Mouse (Mus musculus) liver, adult 2 months (tissue): ENCODE results near the gene Camkmt. TPM values are rescaled to one million over a fixed set of nuclear protein-coding genes. Genes with fewer than 3 reads are reported as not detected.

Experiments used
- DNase-seq: peaks from one replicate; pipeline ENCODE4 v3.0.0-alpha.2; 2011; ENCODE audit warnings: low read depth, low spot score; ENCODE audit errors: extremely low read depth
- H3K27ac ChIP-seq: fragments of 200-500 bp; replicated peaks from 2 replicates; pipeline ENCODE4 v1.5.1; 2012; ENCODE audit warnings: low read depth, mild to moderate bottlenecking, control low read depth, inconsistent platforms, low read length; ENCODE audit not compliant: insufficient read depth
- H3K27me3 ChIP-seq: fragments of 200-500 bp; 2 replicates; pipeline ENCODE4 v1.6.1; 2012; ENCODE audit warnings: mild to moderate bottlenecking, moderate library complexity, low read length, inconsistent platforms; ENCODE audit not compliant: control insufficient read depth, insufficient read depth
- H3K36me3 ChIP-seq: fragments of 200-500 bp; 2 replicates; pipeline ENCODE4 v1.6.1; 2012; ENCODE audit warnings: low read length, inconsistent platforms; ENCODE audit not compliant: control insufficient read depth, insufficient read depth
- H3K4me1 ChIP-seq: fragments of 200-500 bp; 2 replicates; pipeline ENCODE4 v1.6.1; 2011; ENCODE audit warnings: low read length; ENCODE audit not compliant: control insufficient read depth, insufficient read depth
- H3K4me3 ChIP-seq: fragments of 200-500 bp; 2 replicates; pipeline ENCODE4 v1.5.1; 2011; ENCODE audit warnings: low read depth, mild to moderate bottlenecking, control low read depth, low read length, moderate library complexity; ENCODE audit not compliant: insufficient read depth
- H3K79me2 ChIP-seq: fragments of 200-500 bp; 2 replicates; pipeline ENCODE4 v1.6.1; 2012; ENCODE audit warnings: inconsistent platforms, mild to moderate bottlenecking, low read length, moderate library complexity; ENCODE audit not compliant: control insufficient read depth, insufficient read depth
- H3K9ac ChIP-seq: fragments of 200-500 bp; 2 replicates; pipeline ENCODE4 v1.6.1; 2012; ENCODE audit warnings: low read depth, mild to moderate bottlenecking, control low read depth, inconsistent platforms, low read length
- CTCF ChIP-seq: fragments of 200-500 bp; IDR thresholded peaks from 2 replicates; pipeline ENCODE4 v1.5.1; 2011; ENCODE audit warnings: low read depth, low read length, control low read depth
- POLR2A ChIP-seq: fragments of 200-500 bp; IDR thresholded peaks from 2 replicates; pipeline ENCODE4 v1.6.1; 2011; ENCODE audit warnings: low read length, control low read depth; ENCODE audit not compliant: insufficient read depth; ENCODE audit errors: extremely low read depth
- WGBS: fragments of 180-500 bp; shearing (Covaris S2); methylation state at CpG from one replicate; pipeline ENCODE4 v1.1.7; 2018; 5-methylcytosine and 5-hydroxymethylcytosine counted together
- polyA plus RNA-seq: library from polyadenylated mRNA; depleted of rRNA; stranded (reverse); fragments of >200 nt; gene quantifications from 2 replicates; pipeline ENCODE4 v1.2.3, GENCODE M21; 2012
- total RNA-seq: library from RNA; depleted of rRNA; stranded (reverse); fragments of >200 nt; gene quantifications from 2 replicates; pipeline ENCODE4 v1.2.3, GENCODE M21; 2014

Camkmt gene
- total and polyA plus RNA-seq, 2 experiments = 1.7 to 2.0 TPM

DNA sequence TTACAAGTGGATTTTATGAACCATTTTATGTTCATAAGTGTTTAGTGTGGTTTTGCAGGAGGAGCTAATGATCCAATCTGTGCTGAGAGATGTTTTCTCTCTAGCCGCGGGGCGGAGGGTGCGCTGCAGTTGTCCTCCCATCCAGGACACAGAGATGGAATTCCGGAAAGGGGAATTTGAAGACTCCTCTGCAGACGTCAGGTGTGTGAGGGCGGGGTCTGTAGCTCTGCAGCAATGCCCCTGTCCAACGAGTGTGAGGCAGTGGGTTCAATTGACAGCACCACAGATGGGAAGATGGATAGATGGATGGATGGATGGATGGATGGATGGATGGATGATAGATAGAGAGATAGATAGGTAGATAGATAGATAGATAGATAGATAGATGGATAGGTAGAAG is 70.4 kb downstream of the Camkmt start:
- no peak for DNase-seq
- H3K27ac ChIP-seq = no peak overlapping the region
- no peaks in the 10 kb centered on the region for H3K36me3 ChIP-seq
- H3K4me3 ChIP-seq = no peak overlapping the region
- 93% methylated on average over 8 of the region's 8 CpGs for WGBS
- H3K79me2 ChIP-seq = no peaks in the 10 kb centered on the region
- TF ChIP-seq POLR2A (no peak), CTCF (no peak)
- H3K4me1 ChIP-seq = no peaks in the 10 kb centered on the region
- no peak overlapping the region for H3K9ac ChIP-seq
- H3K27me3 ChIP-seq = no peaks in the 10 kb centered on the region

DNA sequence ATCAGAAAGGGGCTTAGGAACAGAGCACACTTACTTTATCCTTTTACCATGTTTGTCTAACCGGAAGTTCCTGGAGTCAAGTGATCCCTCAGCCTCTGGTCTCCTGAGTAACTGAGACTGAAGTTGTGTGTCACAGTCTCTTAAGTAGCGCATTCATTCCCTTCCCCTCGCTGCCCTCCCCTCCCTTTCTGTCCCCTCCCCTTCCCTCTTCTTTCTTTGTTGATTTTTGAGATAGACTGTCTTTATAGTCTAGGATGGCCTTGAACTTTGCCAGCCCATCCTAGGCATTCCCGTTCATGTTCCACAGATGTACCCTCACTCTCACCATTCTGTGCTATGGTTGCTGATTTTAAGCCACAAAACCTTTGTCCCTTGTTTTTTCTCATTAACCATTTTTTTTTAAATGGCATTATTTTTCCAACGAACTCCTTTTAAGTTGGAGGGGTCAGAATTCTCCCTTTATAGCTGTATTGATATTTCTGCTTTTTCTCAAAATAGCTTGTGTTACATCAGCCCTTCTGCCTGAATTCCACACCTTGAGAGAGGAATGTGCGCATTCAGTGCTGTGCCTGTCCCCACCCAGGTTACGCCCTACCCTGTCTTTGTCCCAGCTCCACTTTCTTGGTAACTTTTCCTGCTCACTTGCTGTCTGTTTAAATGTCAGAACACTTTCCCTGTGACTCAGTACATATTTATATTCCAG is 72.4 kb downstream of the Camkmt start:
- no peak overlapping the region for H3K4me3 ChIP-seq
- WGBS = 85% methylated on average over 7 of the region's 7 CpGs
- no peak overlapping the region for H3K27ac ChIP-seq
- no peaks in the 10 kb centered on the region for H3K79me2 ChIP-seq
- H3K36me3 ChIP-seq = no peaks in the 10 kb centered on the region
- no peaks in the 10 kb centered on the region for H3K4me1 ChIP-seq
- DNase-seq = no peak
- no peak overlapping the region for H3K9ac ChIP-seq
- no peak for TF ChIP-seq POLR2A
- no peak for TF ChIP-seq CTCF
- H3K27me3 ChIP-seq = no peaks in the 10 kb centered on the region

DNA sequence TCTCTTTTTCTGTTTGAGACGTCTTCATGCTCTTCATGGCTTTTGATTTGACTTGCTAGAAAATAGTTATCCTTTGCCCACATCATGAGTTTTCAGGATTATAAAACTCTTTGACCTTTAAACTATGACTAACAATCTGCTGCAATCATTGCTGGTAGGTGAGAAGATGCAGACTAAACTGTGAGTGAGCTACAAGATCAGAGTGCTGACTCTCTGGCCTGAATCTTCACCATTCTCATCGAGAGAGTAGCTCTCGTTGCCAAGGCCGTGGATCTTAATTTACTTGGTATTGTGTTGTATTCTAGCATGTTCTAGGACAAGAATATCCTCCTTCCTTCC is 72.9 kb downstream of the Camkmt start:
- WGBS = 89% methylated on average over 4 of the region's 4 CpGs
- Histone ChIP-seq H3K9ac (no peak overlapping the region), H3K4me1 (no peaks in the 10 kb centered on the region), H3K36me3 (no peaks in the 10 kb centered on the region), H3K4me3 (no peak overlapping the region), H3K27me3 (no peaks in the 10 kb centered on the region), H3K79me2 (no peaks in the 10 kb centered on the region), H3K27ac (no peak overlapping the region)
- TF ChIP-seq CTCF (no peak), POLR2A (no peak)
- DNase-seq = no peak

DNA sequence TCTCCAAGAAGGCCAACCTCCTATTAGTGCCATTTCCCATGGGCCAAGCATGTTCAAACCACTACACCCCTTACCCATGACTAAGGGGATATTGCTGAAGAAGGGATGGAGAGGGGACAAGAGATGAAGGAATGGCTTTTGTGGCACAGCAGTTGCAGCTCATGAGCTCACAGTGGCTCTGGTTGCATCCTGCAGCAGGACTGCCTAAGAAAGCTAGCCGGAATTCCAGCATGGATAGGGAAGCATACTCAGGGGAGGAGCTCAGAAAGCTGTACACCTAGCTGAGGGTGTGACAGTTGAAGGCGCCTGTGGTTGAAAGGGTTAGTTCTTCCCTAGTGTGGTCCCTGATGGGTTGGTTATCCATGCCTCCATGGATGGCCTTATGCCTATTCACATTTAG is 78.4 kb downstream of the Camkmt start:
- TF ChIP-seq POLR2A (no peak), CTCF (no peak)
- 93% methylated on average over 2 of the region's 2 CpGs for WGBS
- Histone ChIP-seq H3K4me3 (no peak overlapping the region), H3K27ac (no peak overlapping the region), H3K27me3 (no peaks in the 10 kb centered on the region), H3K36me3 (no peaks in the 10 kb centered on the region), H3K9ac (no peak overlapping the region), H3K4me1 (no peaks in the 10 kb centered on the region), H3K79me2 (no peaks in the 10 kb centered on the region)
- DNase-seq = no peak

DNA sequence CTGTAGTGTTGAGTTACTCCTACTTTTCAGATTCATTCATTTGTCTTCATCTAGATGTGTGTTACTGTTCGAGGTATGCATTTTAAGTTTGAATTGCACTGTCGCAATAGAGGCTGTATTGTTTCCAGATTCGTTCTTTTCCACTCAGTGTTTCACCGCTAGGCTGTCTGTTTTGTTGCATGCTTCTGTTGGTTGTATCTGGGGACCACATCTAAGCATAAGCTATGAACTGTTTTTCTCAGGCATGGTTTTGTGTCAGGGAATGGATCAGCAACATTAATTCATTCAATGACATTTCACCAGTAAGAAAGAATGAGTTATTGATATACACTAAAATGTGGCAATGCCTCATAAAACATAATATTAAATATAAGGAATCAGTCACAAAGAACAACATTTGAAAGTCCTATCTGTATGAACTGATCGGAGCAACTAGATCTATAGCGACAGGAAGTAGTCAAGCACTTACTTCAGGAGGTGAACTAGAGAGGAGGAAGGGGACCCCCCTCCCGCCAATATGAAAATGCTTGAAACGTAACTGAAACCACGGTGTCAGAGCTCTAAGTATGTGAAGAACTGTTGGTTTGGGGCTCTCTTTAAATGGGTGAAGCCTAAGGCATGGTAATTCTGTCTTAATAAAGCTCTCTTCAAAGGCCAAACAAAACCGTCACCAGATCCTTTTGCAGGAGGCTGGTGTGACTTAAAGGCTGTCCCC is 80.3 kb downstream of the Camkmt start:
- H3K79me2 ChIP-seq = no peaks in the 10 kb centered on the region
- DNase-seq = no peak
- no peak overlapping the region for H3K9ac ChIP-seq
- H3K4me3 ChIP-seq = no peak overlapping the region
- H3K36me3 ChIP-seq = no peaks in the 10 kb centered on the region
- no peaks in the 10 kb centered on the region for H3K27me3 ChIP-seq
- no peak overlapping the region for H3K27ac ChIP-seq
- WGBS = 85% methylated on average over 10 of the region's 10 CpGs
- TF ChIP-seq CTCF (no peak), POLR2A (no peak)
- no peaks in the 10 kb centered on the region for H3K4me1 ChIP-seq

DNA sequence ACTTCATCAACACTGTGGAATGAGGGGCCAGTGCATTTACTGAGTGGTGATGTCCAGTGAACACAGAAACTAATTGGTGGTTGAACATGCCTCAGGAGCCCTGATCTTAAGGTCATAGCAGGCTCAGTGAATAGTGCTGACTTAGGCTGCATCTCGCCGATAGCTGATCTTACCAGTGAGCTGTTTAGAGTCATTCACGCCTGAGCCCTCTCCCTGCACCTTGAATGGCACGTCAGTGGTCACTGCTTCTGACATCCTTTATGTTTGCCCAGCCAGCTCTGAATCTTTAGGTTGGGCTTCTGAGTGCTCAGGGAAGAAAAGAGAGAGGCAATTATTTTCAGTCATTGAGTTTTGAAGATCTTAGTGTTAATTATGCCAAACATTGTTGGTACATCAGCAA is 81.6 kb downstream of the Camkmt start:
- H3K27me3 ChIP-seq = no peaks in the 10 kb centered on the region
- no peaks in the 10 kb centered on the region for H3K4me1 ChIP-seq
- H3K36me3 ChIP-seq = no peaks in the 10 kb centered on the region
- H3K4me3 ChIP-seq = no peak overlapping the region
- no peaks in the 10 kb centered on the region for H3K79me2 ChIP-seq
- no peak overlapping the region for H3K27ac ChIP-seq
- TF ChIP-seq POLR2A (no peak), CTCF (no peak)
- no peak overlapping the region for H3K9ac ChIP-seq
- 69% methylated on average over 4 of the region's 4 CpGs for WGBS
- DNase-seq = no peak
